In the genomic region with DNA sequence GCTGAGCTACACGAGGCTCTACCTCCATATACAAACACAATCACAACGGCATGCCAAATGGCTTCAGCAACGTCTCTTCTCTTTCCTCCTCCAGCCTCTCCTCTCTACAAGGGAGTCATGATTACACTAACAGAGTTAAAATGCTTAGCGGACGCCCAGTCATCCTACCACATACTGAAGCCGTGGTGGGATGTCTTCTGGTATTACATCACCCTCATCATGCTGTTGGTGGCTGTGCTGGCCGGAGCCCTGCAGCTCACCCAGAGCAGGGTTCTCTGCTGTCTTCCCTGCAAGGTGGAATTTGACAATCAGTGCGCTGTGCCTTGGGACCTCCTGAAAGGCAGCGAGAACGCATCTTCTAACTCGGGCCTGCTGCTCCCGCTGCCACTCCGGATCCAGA, we compare ENCODE assay signal across 24 mouse cellular contexts. TPM values are rescaled to one million over a fixed set of nuclear protein-coding genes. Genes with fewer than 3 reads are reported as not detected.
DNase-seq lines count a peak whose midpoint lies in the region; ATAC-seq lines count a peak whose summit lies in the region.
"Had no signal": no experiment of that assay in that cellular context is flagged by ENCODE, and none has a peak within 500 bp of the region (broad histone marks: within the 10 kb centered on the region; RNA-seq: fewer than 3 reads in every experiment).

No protein-coding gene starts in this region.

- no peak overlapping the region for H3K4me3 ChIP-seq in intestine, embryonic 16.5 days (ENCODE audit: low read length)
- H3K4me3 ChIP-seq: embryonic facial prominence, embryonic 10.5 days; embryonic facial prominence, embryonic 12.5 days; forebrain, embryonic 13.5 days; forebrain, embryonic 15.5 days had no signal

- H3K9ac ChIP-seq in intestine, embryonic 16.5 days (ENCODE audit: low read depth, low read length), result no peak overlapping the region
- H3K9ac ChIP-seq: embryonic facial prominence, embryonic 12.5 days; forebrain, embryonic 13.5 days; forebrain, embryonic 15.5 days; forebrain, postnatal 0 days had no signal

- no peaks in the 10 kb centered on the region for H3K9me3 ChIP-seq in intestine, embryonic 16.5 days (ENCODE audit: control insufficient read depth, low read length)
- H3K9me3 ChIP-seq: embryonic facial prominence, embryonic 10.5 days; embryonic facial prominence, embryonic 12.5 days; forebrain, embryonic 13.5 days; forebrain, embryonic 15.5 days; G1E had no signal

- peak; percentile 31; the same call in 1 of the 2 replicates for ATAC-seq in frontal cortex, adult (ENCODE audit: low TSS enrichment)
- ATAC-seq in common myeloid progenitor, adult 5-6 weeks (replicated peaks; ENCODE audit: low read depth, poor library complexity, severe bottlenecking), result 0 out of 2 replicates have a peak, but pooled peaks have one; percentile 36
- peak; percentile 67 for ATAC-seq in megakaryocyte progenitor cell, adult 5-6 weeks (replicated peaks; ENCODE audit: poor library complexity)
- ATAC-seq in intestine, embryonic 16.5 days, result no peak
- ATAC-seq: activated CD4-positive, CD25-positive, alpha-beta regulatory T cell, adult 4 months; forebrain, embryonic 13.5 days; forebrain, embryonic 15.5 days; forebrain, postnatal 0 days; Patski had no signal

- no peaks in the 10 kb centered on the region for H3K4me1 ChIP-seq in intestine, embryonic 16.5 days (ENCODE audit: control insufficient read depth, insufficient read depth, low read length)
- H3K4me1 ChIP-seq: embryonic facial prominence, embryonic 10.5 days; embryonic facial prominence, embryonic 12.5 days; forebrain, embryonic 13.5 days had no signal

- WGBS in intestine, embryonic 16.5 days, result 87% methylated on average over 13 of the region's 13 CpGs

- H3K27me3 ChIP-seq in intestine, embryonic 16.5 days (replicated peaks; ENCODE audit: control insufficient read depth, insufficient read depth, low read length), result no peaks in the 10 kb centered on the region
- H3K27me3 ChIP-seq: embryonic facial prominence, embryonic 12.5 days; forebrain, embryonic 13.5 days; forebrain, embryonic 15.5 days; Patski had no signal

- no peak overlapping the region for H3K4me2 ChIP-seq in intestine, embryonic 16.5 days (ENCODE audit: low read depth, low read length)
- H3K4me2 ChIP-seq: embryonic facial prominence, embryonic 12.5 days; forebrain, embryonic 13.5 days; forebrain, embryonic 15.5 days had no signal

- H3K27ac ChIP-seq in intestine, embryonic 16.5 days (ENCODE audit: low read length), result no peak overlapping the region
- H3K27ac ChIP-seq: embryonic facial prominence, embryonic 10.5 days; embryonic facial prominence, embryonic 12.5 days; forebrain, embryonic 13.5 days; forebrain, embryonic 15.5 days had no signal

- no peak for DNase-seq in frontal cortex, postnatal 36 days (ENCODE audit: low spot score in 2 of 2)
- DNase-seq in 416B (ENCODE audit: low read depth), result peak; percentile 32
- DNase-seq in layer of hippocampus, postnatal 36 days, result no peak
- DNase-seq: adrenal gland, adult 2 months; adrenal gland, postnatal 10 days; adrenal gland, postnatal 25 days; cerebellum, adult 11 months; cerebellum, adult 18-20 months; cerebellum, adult 8-10 months; cerebellum, adult 9-11 months; cerebellum, postnatal 14 days; cerebellum, postnatal 36 days; forebrain, postnatal 0 days had no signal

- H3K36me3 ChIP-seq in intestine, embryonic 16.5 days (ENCODE audit: control insufficient read depth, insufficient read depth, low read length), result 0 out of 2 replicates have a peak, but pooled peaks cover 6% of the 10 kb centered on the region

RNA-seq across cellular contexts. Expression of gene Lrrc8c, which starts 39.5 kb away (rescaled TPM):
- total RNA-seq in common myeloid progenitor, adult 5-6 weeks (2017), result 13.8 and 18.0 TPM in 2 replicates
- total RNA-seq in megakaryocyte progenitor cell, adult 5-6 weeks (2015), result 27.6 and 35.9 TPM in 2 replicates
- 5.5 and 7.4 TPM in 2 replicates for total RNA-seq in megakaryocyte progenitor cell, adult 5-6 weeks (2017)
- polyA plus RNA-seq in intestine, embryonic 16.5 days (2015; fragmentation: Nextera tagmentation; extraction: Ambion mirVana), result 12.0 and 12.4 TPM in 2 replicates
- total RNA-seq in layer of hippocampus, postnatal 36 days (2021), result 10 to 100 TPM; 28.9 to 32.6 TPM
